Mouse (Mus musculus) 416B (cell line): ENCODE data around the gene Egfem1.

Source experiments
- DNase-seq: peaks from one replicate; pipeline ENCODE4 v3.0.0; 2011; ENCODE audit warnings: low read depth

The Egfem1 gene

GRCm38 (mm10) chr3:29135176-29136064 lies 53.6 kb downstream of the Egfem1 start:
- no peak for DNase-seq

DNA sequence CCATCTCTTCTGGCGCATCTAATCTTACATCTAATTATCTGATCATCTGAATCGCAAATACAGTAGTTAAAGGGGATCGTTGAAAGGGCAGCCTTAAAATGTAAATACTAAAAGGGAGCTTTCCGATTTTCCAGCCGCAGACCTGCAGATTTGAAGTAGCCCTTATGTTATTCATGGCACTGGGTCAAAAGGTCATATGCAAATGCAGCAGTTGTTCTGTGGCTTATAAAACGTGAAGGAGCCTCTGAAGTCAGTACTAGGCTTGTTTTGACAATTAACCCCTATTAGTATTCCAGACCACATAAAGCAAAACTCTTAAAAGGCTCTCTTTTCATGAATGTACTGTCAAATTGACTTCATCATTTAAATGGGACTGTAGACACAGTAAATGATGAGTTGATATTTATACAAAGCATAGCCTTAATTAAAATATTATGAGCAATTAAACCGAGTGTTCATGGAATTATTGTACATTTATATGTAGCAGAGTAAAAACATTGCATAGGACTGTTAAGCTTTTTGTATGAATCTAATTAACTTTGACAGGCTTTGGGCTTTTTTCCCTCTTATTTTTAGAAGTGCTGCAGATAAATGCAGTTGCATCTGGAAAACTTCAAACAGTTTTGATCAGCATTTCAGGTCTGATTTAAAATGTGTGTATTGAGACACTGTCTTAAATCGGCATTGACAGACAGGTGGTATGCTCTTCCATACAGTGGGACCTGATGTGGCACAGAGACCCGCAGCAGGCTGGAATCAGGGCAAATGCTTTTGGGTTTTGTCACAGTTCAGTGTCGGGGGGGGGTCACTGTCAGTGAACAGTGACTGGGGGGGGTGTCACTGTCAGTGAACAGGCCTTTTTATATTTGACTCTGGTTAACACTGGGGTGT lies 54.5 kb downstream of the Egfem1 start:
- DNase-seq, result no peak

DNA sequence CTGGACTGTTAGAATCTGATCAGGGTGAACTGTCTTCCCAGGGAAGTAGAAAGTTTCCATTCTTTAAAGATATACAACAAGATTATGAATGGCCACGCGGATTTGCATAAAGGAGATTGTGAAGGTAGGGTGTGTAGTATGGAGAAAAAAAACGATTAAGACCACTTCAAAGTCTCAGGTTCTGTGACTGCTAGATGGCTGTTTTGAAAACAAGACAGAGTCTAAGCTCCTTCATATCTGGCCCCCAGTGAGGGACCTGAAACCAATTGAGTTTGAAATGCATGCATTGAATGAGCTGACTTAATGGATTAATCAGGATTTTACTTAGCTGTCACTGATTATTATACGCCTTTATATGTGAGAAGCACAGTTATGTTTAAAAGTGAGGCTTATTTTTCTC lies 86.6 kb downstream of the Egfem1 start:
- DNase-seq, result no peak

DNA sequence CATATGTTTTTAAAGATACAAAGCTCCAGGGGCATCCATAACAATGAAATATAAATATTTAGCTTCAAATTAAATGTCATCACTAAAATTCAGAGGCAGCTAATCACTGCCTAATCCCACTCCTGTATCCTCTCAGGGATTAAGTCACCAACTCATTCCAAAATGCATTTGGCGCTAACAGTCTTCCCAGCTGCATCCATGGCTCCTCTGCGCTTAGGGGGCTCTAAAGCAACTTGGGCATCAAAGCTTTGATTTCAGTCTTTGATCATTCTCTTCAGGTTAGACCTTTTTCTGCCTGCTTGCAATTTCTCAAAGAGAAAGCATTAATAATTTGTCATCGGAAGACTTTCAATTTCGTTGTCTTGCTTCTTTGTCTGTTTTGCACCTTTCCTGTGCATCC lies 87.2 kb downstream of the Egfem1 start:
- no peak for DNase-seq

- no peak for DNase-seq
Measured at GRCm38 (mm10) chr3:29176991-29177390, 95.2 kb downstream of the Egfem1 start.

- no peak for DNase-seq
Measured at GRCm38 (mm10) chr3:29182988-29183387, 101.2 kb downstream of the Egfem1 start.

GRCm38 (mm10) chr3:29183615-29184198 lies 101.9 kb downstream of the Egfem1 start:
- no peak for DNase-seq

GRCm38 (mm10) chr3:29184486-29185241 lies 102.8 kb downstream of the Egfem1 start:
- DNase-seq, result no peak

- DNase-seq, result no peak
Measured at GRCm38 (mm10) chr3:29190263-29190662, 108.4 kb downstream of the Egfem1 start.

- DNase-seq, result no peak
Measured at GRCm38 (mm10) chr3:29197727-29198512, 116.1 kb downstream of the Egfem1 start.

GRCm38 (mm10) chr3:29200601-29201000 lies 118.8 kb downstream of the Egfem1 start:
- no peak for DNase-seq

GRCm38 (mm10) chr3:29202536-29202935 lies 120.7 kb downstream of the Egfem1 start:
- DNase-seq, result no peak

- no peak for DNase-seq
Measured at GRCm38 (mm10) chr3:29222414-29222813, 140.6 kb downstream of the Egfem1 start.

DNA sequence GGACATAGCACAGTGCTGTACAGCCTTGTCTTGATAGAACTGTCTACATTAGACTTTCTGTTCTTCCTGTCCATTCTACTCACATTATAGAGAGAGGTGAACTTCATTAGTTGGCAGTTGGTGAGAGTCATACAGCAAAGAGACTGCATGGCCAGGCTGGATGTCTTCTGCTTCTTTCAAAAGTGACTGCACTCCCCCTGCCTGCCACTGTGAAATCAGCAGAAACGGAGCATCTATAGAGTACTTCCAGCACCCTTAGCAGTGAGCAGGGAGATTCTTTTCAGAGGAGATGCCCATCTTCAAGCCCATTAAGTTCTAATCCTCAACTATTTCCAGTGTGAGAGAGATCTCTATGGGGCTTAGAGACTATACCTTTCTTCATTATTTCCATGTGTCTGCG lies 147.9 kb downstream of the Egfem1 start:
- DNase-seq, result no peak

DNA sequence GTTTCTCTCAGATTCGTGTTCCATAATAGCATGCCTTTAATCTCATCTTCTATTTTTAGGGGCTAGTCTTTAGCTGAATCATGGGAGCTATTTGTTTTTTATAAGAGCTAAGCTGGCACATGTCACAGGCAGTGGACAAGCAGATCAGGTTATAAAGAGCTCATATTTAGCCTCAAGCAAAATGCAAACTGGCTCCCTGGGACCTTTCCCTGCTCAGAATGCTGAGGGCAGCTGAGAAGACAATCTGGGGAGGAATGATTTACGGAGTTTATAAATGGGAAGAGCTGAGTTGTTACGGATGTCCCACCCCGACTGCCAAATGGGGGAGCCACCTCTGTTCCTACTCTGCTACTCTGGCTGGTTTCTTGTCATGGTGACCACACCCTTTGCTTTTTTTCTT lies 153.7 kb downstream of the Egfem1 start:
- no peak for DNase-seq

GRCm38 (mm10) chr3:29236517-29236916 lies 154.7 kb downstream of the Egfem1 start:
- DNase-seq, result no peak

- DNase-seq, result no peak
Measured at GRCm38 (mm10) chr3:29243600-29243999, 161.8 kb downstream of the Egfem1 start.

GRCm38 (mm10) chr3:29291633-29292032 lies 209.8 kb downstream of the Egfem1 start:
- no peak for DNase-seq

- no peak for DNase-seq
Measured at GRCm38 (mm10) chr3:29292251-29292650, 210.4 kb downstream of the Egfem1 start.

DNA sequence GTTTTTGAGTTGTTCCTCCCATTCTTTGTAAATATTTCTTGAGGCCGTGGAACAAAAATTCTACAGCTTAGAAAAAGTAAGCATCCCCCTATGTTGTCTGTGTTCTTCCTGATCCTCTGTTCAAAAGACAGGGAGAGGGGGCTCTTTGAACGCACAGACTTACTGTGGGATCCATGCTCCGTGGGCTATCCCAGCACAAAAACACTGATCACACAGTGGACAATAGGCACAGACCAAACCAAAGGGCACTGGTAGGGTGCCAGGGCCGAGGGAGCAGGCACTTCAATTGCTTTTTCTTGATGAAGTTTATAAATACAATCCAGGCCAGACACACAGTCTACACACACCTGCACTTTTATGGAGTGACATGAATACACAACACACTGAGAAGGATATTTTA lies 211.4 kb downstream of the Egfem1 start:
- DNase-seq, result no peak

GRCm38 (mm10) chr3:29342223-29342791 lies 260.5 kb downstream of the Egfem1 start:
- no peak for DNase-seq
